Mouse (Mus musculus) NIH3T3 (cell line): ENCODE data around the gene Rras.
A peak's percentile ranks its signal among the peaks of the same experiment; 100 is the strongest.

Source experiments
- DNase-seq: peaks from one replicate; pipeline ENCODE4 v3.0.0-alpha.2; 2012; ENCODE audit warnings: low read depth

Gene Rras

DNA sequence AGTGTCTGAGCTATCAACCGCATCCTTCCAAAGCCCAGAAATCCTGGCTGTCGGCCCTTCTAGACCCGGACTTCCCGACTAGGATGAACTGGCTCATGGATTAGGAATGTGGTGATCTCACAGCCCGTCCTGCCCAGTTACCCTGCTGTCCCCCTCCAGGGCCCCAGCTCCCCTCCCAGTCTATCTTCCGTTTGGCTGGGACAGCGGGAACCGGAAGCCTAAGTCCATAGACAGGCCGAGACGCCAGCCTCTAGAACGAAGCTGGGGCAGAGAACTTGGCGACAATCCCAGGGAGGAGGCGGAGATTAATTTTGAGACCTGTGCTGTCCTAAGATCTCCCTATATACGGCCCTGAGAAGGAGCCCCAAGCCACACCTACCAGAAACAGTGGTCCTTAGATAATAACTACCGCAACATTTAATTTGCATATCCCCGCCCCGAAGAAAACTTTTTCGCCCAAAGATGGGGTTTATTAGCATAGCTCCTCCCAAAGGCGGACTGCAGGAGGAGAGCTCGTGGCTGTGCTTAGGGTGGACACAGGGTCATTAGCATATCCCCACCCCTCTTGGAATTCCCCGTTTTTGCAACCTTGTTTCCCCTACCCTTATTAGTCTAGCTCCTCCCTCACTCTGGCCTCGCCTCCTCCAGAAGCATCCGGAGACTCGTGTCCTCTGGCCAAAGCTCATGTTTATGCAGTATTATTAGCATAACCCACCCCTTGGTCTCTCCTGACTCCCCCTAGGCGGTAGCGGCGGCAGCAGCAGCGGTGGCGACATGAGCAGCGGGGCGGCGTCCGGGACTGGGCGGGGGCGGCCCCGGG is at the start of gene Rras:
Gene Rras (plus strand): TSS at position 720 of the 820 bp plus-strand sequence.
- peak; percentile 98 for DNase-seq

- peak; percentile 32 for DNase-seq
Observed at GRCm38 (mm10) chr7:44970231-44970691, 47.5 kb upstream of the Rras start.

- DNase-seq, result no peak
Observed at GRCm38 (mm10) chr7:44971142-44971541, 46.6 kb upstream of the Rras start.

- no peak for DNase-seq
Observed at GRCm38 (mm10) chr7:44973415-44974130, 44.2 kb upstream of the Rras start.

DNA sequence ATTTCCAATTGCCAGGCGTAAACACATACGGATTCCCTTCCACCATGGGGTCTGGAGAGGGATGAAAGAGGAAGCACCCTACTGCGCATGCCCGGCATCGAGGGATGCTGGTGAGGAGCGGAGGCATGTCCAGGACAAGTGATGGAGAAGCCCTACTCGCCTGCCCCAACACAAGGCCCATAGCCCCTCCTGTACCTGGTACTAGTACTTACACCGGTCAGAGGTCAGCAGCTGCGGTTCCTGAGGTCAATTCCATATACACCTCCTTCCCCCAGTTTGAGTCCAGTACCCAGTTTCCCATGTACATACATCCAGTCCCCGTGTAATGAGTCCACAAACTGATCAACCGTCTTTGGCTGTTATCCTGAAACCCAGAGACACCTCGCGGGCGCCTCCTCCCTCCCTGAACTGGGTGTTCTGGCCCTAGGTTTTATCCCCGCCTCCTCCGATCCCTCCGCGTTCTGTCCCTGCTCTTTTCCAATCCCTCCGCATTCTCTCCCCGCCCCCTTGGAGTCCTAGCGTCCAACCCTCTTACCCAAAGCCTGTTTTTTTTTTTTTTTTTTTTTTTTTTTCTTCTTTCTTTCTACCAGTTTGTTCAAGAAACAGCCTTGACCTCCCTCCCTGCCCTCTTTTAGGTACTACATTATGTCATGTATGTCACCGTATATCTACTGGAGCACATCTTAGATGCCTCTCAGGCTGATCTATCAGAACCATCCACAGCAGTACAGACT is 43.2 kb upstream of the Rras start, which contains the start of gene Cpt1c:
Gene Cpt1c (minus strand): TSS at position 469 of the 734 bp plus-strand sequence.
- peak; percentile 86 for DNase-seq

DNA sequence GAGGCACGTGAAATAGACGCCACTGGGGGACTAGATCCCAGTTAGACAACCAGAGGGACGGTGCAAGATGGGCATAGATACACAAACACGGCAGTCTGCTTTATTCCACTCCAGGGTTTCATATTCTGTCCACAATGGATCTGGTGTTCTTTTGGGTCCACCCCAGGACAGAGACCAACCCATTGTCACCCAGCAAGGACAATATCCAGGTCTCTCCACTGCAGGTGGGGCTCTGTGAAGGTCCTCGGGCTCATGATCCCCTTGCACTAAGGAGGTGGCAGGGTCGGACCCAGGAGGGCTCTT is 42.7 kb upstream of the Rras start:
- no peak for DNase-seq

DNA sequence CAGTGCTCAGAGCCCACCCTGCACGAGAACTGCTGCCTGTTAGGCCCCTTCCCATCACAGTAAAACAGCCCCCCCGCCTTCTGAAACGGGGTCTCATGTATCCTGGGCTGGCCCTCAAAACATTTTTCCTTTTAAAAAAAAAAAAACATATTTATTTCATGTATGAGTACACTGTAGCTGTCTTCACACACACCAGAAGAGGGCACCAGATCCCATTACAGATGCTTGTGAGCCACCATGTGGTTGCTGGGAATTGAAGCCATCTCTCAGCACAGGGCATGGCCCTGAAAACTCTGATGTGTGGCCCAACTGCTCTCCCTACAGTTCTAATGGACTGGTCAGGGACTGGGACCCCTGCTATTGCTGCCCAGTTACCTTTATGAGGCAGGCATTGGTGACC is 39.5 kb upstream of the Rras start:
- DNase-seq, result no peak

DNA sequence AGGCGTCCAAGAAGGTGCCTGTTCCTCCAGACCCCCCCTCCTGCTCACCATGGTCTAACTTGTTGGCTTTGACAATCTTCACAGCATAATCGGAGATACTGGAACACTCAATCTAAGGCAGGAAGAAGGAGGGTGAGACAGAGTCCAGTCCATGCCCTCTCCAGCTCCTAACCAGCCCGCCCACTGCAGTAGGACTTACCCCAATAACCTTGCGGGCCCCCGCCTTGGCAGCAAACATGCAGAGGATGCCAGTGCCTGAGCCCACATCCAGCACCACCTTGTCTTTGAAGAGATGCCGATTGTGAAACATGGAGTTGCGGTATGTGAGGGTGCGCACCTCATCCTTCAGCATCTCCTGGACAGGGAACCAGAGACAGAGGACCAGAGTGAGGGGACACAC is 36.2 kb upstream of the Rras start:
- DNase-seq, result no peak

GRCm38 (mm10) chr7:44983085-44983484 is 34.7 kb upstream of the Rras start:
- DNase-seq, result peak; percentile 92

DNA sequence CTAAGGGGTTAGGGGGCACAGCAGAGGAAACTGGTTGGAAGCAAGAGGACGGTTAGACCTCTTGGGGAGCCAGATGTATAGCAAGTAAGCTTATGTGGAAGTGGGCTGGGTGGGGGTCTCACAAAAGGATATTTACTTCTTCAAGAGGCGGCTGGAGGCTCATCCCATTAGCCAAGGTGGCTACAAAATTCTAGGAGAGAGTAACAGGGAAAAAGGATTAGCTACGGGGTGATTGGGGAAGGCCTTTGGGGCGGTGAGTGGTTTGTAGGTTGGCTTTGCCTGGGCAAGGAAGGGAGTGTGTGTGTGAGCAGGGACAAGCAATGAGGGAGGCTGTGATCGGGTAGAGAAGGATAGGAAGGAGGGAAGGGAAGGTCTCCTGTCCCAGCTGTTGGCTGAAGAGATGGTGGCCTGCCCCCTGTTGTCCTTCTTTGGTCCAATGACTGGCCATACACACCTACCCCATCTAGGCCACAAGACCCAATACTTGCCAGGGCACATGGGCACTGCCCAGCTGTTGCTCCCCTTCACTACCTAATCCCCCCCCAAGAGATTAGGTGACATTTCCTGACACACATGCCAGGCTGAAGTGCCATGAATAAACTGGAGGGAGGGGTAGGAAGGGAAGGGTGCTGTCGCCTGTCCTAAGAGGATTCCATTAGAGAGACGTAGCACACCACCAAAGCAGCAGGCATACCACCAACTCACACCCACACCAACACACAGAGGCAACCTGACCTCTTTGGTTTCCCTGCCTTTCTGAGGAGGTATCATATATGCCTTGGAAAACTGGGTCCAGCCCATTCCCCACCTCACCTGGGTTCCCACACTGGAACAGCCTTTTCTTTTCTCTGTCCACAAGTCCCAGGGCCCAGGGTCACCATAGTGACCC is 33.6 kb upstream of the Rras start:
- DNase-seq, result no peak

DNA sequence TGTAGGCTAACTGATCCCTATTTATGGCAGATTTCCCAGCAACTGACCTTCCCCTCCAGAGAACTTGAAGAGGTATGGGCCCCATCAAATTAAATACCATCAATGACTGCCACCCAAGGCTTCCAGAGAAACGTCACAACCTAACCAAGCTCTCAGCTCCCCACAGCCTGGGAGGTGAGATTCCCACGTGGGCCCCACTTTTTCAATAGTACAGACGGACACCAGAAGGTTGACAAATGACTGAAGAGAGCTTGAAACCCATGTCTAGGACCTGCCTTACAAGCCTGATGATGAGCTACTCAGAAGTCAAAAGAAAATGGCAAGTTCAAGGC is 33.0 kb upstream of the Rras start:
- no peak for DNase-seq

- DNase-seq, result peak; percentile 84
Observed at GRCm38 (mm10) chr7:44985595-44986191, 32.1 kb upstream of the Rras start.

- peak; percentile 99 for DNase-seq
Observed at GRCm38 (mm10) chr7:44986192-44986878, 31.4 kb upstream of the Rras start, which contains the start of gene Prmt1. Gene Prmt1, minus strand, starts transcription at chr7:44986568.

DNA sequence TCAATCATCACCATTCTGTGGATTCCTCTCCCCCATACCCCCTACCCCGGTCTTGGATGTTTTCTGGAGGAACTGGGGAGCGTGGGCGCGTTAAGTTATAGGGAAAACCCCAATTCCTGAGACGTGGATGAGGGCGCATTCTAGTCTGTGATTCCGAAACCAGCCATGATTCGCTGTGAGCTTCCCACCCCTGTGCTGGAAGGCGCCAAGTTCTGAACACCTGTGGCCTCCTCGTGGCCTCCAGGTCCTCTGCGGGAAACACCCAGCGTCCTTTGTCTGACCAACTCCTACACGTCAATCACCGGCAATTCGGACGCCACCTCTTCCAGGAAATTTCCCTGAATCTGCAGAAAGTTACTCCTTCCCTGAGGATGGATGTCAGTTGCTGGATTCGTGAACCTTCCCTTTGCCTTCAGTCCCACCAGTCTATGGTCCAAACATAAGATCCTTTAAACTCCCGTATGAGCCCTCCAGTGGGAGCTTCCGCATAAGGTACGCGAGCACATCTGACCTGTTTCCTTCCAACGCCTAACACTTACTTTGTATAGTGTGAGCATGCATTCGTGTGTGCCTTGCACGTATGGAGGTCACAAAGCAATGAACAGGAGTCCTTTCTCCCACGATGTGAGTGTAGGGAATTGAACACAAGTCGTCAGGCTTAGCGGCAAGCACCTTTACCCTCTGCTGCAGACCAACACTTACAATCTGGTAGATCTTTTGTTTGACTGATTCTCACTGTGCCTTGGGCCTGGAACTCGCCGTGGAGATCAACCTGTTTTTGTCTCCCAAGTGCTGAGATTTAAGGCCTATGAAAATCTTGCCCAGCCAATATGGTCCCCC is 30.7 kb upstream of the Rras start:
- DNase-seq, result no peak

DNA sequence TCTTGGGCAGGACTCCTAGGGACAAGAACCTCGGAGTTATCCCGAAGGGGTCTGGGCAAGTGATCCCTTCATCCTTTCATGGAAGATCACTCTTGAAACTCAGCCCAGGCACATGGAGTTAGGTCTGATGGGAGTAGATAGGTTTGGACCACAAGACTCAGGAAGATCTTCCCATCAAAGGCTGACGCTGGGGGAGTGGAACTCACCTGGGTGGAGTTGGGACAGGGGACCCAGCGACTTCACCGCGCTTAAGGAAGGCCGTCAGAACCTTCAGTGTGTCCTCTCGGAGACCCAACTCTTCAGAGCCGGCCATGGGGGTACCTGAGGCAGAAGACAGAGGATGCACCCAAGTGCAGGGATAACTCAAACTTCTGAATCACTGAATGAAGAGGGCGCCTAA is 21.1 kb upstream of the Rras start:
- DNase-seq, result no peak

DNA sequence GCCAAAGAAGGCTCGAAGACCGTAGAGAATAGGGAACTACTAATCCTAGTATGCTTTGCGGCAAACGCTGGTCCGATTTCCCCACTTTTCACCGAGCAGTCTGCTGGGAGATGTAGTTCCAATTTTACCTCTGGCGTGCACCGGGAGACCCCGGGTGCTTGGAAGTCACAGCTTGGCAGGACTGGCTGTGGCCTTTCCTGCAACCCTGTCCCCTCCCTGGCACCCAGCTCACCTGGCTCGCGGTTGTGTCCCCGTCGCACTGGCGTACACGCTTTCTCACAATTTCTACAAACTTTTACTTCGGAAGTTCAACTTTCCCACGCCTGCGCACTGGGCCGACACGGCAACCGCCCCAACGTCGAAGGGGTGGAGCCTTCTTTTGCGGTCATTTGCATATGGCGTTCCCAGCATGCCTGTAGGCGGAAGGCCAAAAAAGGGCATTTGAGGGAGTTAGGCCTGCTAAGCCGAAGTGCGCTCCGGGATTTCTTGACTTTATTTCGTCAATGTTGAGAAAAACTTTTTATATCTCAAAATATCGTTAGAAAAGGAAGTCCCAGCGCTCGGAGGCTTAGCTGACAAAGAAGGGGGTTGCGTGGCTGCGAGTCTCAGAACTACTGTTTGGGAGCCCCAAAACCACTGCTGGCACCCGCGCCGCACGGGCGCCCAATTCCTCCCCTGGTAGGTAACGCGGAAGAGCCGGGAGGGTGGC is 20.4 kb upstream of the Rras start, which contains the start of gene Irf3:
Gene Irf3 (plus strand): TSS at position 418 of the 709 bp plus-strand sequence.
- peak; percentile 99 for DNase-seq

GRCm38 (mm10) chr7:44997940-44998428 is 19.8 kb upstream of the Rras start:
- DNase-seq, result no peak

GRCm38 (mm10) chr7:44998501-44998955 is 19.2 kb upstream of the Rras start, which contains the start of gene Bcl2l12:
Gene Bcl2l12, minus strand, starts transcription at chr7:44998712.
- peak; percentile 78 for DNase-seq

GRCm38 (mm10) chr7:44999753-45000152 is 18.0 kb upstream of the Rras start:
- DNase-seq, result no peak
